Mouse (Mus musculus) bone marrow macrophage, adult 2 months (primary cell): ENCODE data around the gene Ppard.

Source experiments
- CTCF ChIP-seq: IDR thresholded peaks from 2 replicates; pipeline ENCODE4 v1.5.1; 2012; ENCODE audit warnings: low read depth, mild to moderate bottlenecking, low read length, moderate library complexity
- POLR2A ChIP-seq: IDR thresholded peaks from 2 replicates; pipeline ENCODE4 v1.6.1; 2012; ENCODE audit warnings: mild to moderate bottlenecking, low read depth, low read length, borderline replicate concordance

DNA sequence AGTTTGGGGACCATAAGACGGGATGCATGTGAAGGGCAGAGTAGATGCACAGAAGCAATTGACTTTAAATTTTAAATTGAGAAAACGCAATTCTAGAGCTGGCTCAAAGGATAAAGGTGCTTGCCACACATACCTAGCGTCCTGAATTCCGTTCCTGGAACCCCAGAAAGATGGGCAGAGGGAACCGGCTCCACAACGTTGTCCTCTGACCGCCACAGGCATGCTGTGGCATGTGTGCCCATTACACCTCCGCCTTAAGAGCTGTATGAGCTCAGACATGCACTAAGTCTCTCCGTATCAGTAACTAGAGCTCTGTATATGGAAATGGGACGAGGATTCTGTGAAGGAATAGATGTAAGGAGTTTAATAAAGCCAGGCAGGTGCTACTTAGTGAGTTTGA is 7.9 kb upstream of the Ppard start:
- TF ChIP-seq CTCF (no peak), POLR2A (no peak)
